Mouse (Mus musculus) stomach, postnatal 0 days (tissue): ENCODE data around the gene Etfb.

ENCODE experiments used
- CTCF ChIP-seq: IDR thresholded peaks from 2 replicates; pipeline ENCODE4 v1.5.1; 2016; ENCODE audit warnings: antibody characterized with exemption, low read depth, mild to moderate bottlenecking, moderate library complexity
- EP300 ChIP-seq: optimal IDR thresholded peaks from 2 replicates; pipeline ENCODE3; 2016; ENCODE audit warnings: antibody characterized with exemption

DNA sequence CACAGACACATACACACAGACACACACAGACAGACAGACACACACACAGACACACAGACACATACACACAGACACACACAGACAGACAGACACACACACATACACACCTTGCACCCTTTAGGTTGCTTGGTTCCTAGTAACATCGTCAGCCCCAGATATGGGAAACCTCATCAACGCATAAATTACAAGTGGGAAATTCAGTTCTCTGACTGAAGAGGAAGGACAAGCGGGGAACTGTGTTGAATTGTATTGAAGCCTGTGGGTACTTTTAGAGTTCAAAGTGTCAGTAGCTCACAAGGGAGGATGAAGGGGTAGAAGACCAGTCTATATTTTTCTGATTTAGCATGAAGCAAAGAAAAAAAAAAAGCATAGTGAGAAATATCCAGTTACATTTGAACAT is 36.3 kb upstream of the Etfb start:
- TF ChIP-seq CTCF, result no peak
- no peak for TF ChIP-seq EP300
